Mouse (Mus musculus): ENCODE measurements at regions not wholly inside any gene's neighbourhood (a gene's known extent, or its start where the extent isn't known, plus 50 kb on each side); places are given as distances from the start of the nearest gene placed in this dataset.

DNA sequence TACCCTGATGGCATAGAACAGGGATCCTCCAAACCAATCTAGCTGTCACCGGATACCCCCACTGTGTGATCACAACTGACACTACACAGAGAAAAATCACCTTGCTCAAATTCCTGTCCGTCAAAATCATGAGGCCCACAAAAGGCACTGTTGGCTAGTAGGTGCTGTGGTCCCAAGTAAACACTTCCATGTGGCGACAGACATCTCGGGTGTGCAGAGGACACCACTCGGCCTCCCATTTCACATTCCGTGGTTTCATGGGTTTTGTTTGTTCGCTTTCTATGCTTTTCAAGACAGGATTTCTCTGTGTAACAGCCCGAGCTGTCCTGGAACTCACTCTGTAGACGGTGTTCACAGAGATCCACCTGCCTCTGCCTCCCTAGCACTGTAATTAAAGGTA lies 162.2 kb downstream of the Tmx1 start:
- TF ChIP-seq POLR2A (IDR thresholded peaks at IDR 0.05; ENCODE audit: borderline replicate concordance, extremely low read depth, insufficient read depth, insufficient read length) = no peak
- no peaks in the 10 kb centered on the region for H3K36me3 ChIP-seq (ENCODE audit: control insufficient read depth, insufficient read depth, low read length)

DNA sequence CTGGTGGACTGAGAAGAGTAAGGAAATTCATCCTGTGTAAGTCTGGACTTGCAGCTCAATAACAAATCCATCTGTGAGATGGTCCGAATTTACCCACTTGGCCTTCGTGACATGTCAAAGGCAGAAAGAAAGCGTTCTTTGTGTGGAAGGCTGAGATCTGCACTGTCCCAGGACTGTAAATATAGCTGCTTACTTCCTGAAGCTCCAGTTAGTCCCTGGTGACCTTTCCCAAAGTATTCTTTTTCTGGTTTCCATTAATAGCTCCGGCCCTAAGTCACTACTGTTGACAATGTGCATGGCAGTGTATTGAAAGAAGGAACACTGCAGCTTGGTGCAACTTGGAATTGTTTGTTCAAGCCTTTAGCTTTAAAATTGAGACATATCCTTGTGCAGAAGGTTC lies 163.2 kb downstream of the Tmx1 start:
- H3K36me3 ChIP-seq (ENCODE audit: control insufficient read depth, insufficient read depth, low read length) = no peaks in the 10 kb centered on the region
- no peak for TF ChIP-seq POLR2A (IDR thresholded peaks at IDR 0.05; ENCODE audit: borderline replicate concordance, extremely low read depth, insufficient read depth, insufficient read length)
- no peak overlapping the region for H3K27ac ChIP-seq (replicated peaks; ENCODE audit: low read depth, low read length)
- no peak overlapping the region for H3K4me3 ChIP-seq (replicated peaks; ENCODE audit: low read length)
- no peak for DNase-seq (ENCODE audit: low spot score)
- H3K4me2 ChIP-seq (replicated peaks; ENCODE audit: low read depth, low read length, severe bottlenecking) = no peak overlapping the region
- WGBS = 81% methylated on average over 4 of the region's 4 CpGs
- no peaks in the 10 kb centered on the region for H3K4me1 ChIP-seq (ENCODE audit: control insufficient read depth, insufficient read depth, low read length)
- ATAC-seq (ENCODE audit: low FRiP score, low read depth) = no peak
- no peaks in the 10 kb centered on the region for H3K9me3 ChIP-seq (ENCODE audit: control insufficient read depth, low read length)
- no peak overlapping the region for H3K9ac ChIP-seq (ENCODE audit: low read depth, low read length, severe bottlenecking)
- no peaks in the 10 kb centered on the region for H3K27me3 ChIP-seq (ENCODE audit: control insufficient read depth, insufficient read depth, low read length)

More for the DNA sequence above, 162.2 kb downstream of the Tmx1 start:
- Histone ChIP-seq H3K27me3 (ENCODE audit: control insufficient read depth, insufficient read depth, low read length) (no peaks in the 10 kb centered on the region), H3K4me2 (replicated peaks; ENCODE audit: low read depth, low read length, severe bottlenecking) (no peak overlapping the region), H3K9ac (ENCODE audit: low read depth, low read length, severe bottlenecking) (no peak overlapping the region), H3K4me1 (ENCODE audit: control insufficient read depth, insufficient read depth, low read length) (no peaks in the 10 kb centered on the region), H3K9me3 (ENCODE audit: control insufficient read depth, low read length) (no peaks in the 10 kb centered on the region), H3K27ac (replicated peaks; ENCODE audit: low read depth, low read length) (no peak overlapping the region), H3K4me3 (replicated peaks; ENCODE audit: low read length) (no peak overlapping the region)
- WGBS = 92% methylated on average over 9 of the region's 9 CpGs
- no peak for DNase-seq (ENCODE audit: low spot score)
- no peak for ATAC-seq (ENCODE audit: low FRiP score, low read depth)

DNA sequence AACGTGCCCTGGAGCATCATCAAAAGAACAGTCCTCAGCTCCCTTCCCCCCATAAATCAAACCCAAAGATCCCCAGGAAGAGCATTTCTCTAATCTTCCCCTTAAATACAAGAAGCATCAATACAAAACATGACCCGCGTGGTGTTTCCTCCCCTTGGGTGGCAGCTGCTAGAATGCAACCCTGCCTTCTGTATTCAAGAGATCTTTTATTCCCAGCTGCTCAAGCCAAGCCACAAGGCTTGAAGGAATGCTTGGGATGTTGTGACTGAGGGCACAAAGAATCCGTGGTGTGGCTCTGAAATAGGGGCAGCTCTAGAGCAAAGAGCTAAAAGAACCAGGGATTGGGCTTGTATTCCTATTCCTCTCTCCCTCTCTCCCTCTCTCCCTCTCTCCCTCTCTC lies 163.6 kb downstream of the Tmx1 start:
- DNase-seq (ENCODE audit: low spot score) = no peak
- no peak for TF ChIP-seq POLR2A (IDR thresholded peaks at IDR 0.05; ENCODE audit: borderline replicate concordance, extremely low read depth, insufficient read depth, insufficient read length)
- no peak for ATAC-seq (ENCODE audit: low FRiP score, low read depth)
- no peak overlapping the region for H3K27ac ChIP-seq (replicated peaks; ENCODE audit: low read depth, low read length)
- no peak overlapping the region for H3K4me3 ChIP-seq (replicated peaks; ENCODE audit: low read length)
- H3K4me1 ChIP-seq (ENCODE audit: control insufficient read depth, insufficient read depth, low read length) = no peaks in the 10 kb centered on the region
- 49% methylated on average over 4 of the region's 4 CpGs for WGBS
- no peak overlapping the region for H3K9ac ChIP-seq (ENCODE audit: low read depth, low read length, severe bottlenecking)
- no peaks in the 10 kb centered on the region for H3K27me3 ChIP-seq (ENCODE audit: control insufficient read depth, insufficient read depth, low read length)
- no peaks in the 10 kb centered on the region for H3K36me3 ChIP-seq (ENCODE audit: control insufficient read depth, insufficient read depth, low read length)
- H3K4me2 ChIP-seq (replicated peaks; ENCODE audit: low read depth, low read length, severe bottlenecking) = no peak overlapping the region
- H3K9me3 ChIP-seq (ENCODE audit: control insufficient read depth, low read length) = no peaks in the 10 kb centered on the region

DNA sequence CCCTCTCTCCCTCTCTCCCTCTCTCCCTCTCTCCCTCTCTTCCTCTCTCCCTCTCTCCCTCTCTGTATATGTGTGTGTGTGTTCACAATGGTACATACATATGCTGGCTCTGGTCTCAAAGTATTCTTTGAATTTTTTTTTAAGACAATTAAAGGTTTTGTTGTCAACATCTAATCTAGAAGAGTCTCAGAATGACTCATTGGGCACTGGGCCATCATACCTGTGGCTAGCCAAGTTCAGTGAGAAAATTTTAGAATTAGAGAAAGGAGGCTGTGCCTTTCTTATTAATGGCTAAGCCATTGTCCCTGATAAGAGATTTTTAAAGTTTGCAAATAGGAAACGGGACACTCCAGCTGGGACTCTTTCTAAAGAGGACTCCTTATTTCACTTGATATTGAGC lies 164.1 kb downstream of the Tmx1 start:
- ATAC-seq (ENCODE audit: low FRiP score, low read depth) (no peak), DNase-seq (ENCODE audit: low spot score) (no peak)
- H3K27me3 ChIP-seq (ENCODE audit: control insufficient read depth, insufficient read depth, low read length) = no peaks in the 10 kb centered on the region
- no peak overlapping the region for H3K4me3 ChIP-seq (replicated peaks; ENCODE audit: low read length)
- WGBS = 83% methylated on average over 1 of the region's 1 CpGs
- no peaks in the 10 kb centered on the region for H3K9me3 ChIP-seq (ENCODE audit: control insufficient read depth, low read length)
- H3K4me1 ChIP-seq (ENCODE audit: control insufficient read depth, insufficient read depth, low read length) = no peaks in the 10 kb centered on the region
- H3K27ac ChIP-seq (replicated peaks; ENCODE audit: low read depth, low read length) = no peak overlapping the region
- no peak overlapping the region for H3K4me2 ChIP-seq (replicated peaks; ENCODE audit: low read depth, low read length, severe bottlenecking)
- no peaks in the 10 kb centered on the region for H3K36me3 ChIP-seq (ENCODE audit: control insufficient read depth, insufficient read depth, low read length)
- no peak for TF ChIP-seq POLR2A (IDR thresholded peaks at IDR 0.05; ENCODE audit: borderline replicate concordance, extremely low read depth, insufficient read depth, insufficient read length)
- no peak overlapping the region for H3K9ac ChIP-seq (ENCODE audit: low read depth, low read length, severe bottlenecking)

DNA sequence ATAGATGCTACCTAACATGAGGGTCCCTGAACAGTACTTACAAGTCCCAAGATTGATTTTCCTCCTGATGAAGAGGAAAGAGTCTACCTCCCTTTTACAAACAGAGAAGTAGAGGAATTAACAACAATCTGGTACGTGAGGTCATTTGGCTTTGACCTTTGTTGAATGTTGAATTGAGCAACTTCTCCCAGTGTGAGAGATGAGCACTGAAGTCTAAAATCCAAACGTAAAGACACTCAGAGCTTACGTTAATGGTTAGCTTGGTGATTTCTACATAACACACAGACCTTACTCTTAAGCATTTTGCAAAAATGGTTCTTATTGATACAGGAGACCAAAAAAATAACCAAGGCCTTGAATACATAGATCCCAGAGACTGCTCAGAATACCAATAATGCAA lies 165.1 kb downstream of the Tmx1 start:
- Histone ChIP-seq H3K36me3 (ENCODE audit: control insufficient read depth, insufficient read depth, low read length) (no peaks in the 10 kb centered on the region), H3K9ac (ENCODE audit: low read depth, low read length, severe bottlenecking) (no peak overlapping the region), H3K4me2 (replicated peaks; ENCODE audit: low read depth, low read length, severe bottlenecking) (no peak overlapping the region), H3K27ac (replicated peaks; ENCODE audit: low read depth, low read length) (no peak overlapping the region), H3K9me3 (ENCODE audit: control insufficient read depth, low read length) (no peaks in the 10 kb centered on the region), H3K4me1 (ENCODE audit: control insufficient read depth, insufficient read depth, low read length) (no peaks in the 10 kb centered on the region; the same call in 1 of the 2 replicates), H3K4me3 (replicated peaks; ENCODE audit: low read length) (no peak overlapping the region), H3K27me3 (ENCODE audit: control insufficient read depth, insufficient read depth, low read length) (no peaks in the 10 kb centered on the region)
- ATAC-seq (ENCODE audit: low FRiP score, low read depth) (no peak), DNase-seq (ENCODE audit: low spot score) (no peak)
- TF ChIP-seq POLR2A (IDR thresholded peaks at IDR 0.05; ENCODE audit: borderline replicate concordance, extremely low read depth, insufficient read depth, insufficient read length) = no peak
- WGBS = 86% methylated on average over 3 of the region's 3 CpGs

DNA sequence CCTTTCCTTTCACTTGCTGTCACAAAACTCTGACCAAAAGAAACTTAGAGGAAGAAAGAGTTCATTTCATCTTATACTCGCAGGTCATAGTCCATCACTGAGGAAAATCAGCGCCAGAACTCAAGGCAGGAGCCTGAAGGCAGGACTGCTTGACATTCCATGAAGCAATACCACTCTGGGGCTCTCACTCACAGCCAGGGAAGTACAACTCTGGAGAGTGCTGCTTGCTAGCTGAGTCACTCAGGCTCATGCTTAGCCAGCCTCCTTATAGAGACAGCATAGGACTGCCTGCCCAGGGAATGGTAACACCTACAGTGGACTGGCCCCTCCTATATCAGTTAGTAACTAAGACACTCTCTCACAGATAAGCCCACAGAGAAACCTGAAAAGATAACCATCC lies 166.5 kb downstream of the Tmx1 start:
- ATAC-seq (ENCODE audit: low FRiP score, low read depth) (no peak), DNase-seq (ENCODE audit: low spot score) (no peak)

More for the DNA sequence above, 166.5 kb downstream of the Tmx1 start:
- WGBS = 68% methylated on average over 2 of the region's 2 CpGs
- H3K4me1 ChIP-seq (ENCODE audit: control insufficient read depth, insufficient read depth, low read length) = no peaks in the 10 kb centered on the region; the same call in 1 of the 2 replicates
- H3K36me3 ChIP-seq (ENCODE audit: control insufficient read depth, insufficient read depth, low read length) = no peaks in the 10 kb centered on the region
- no peak for TF ChIP-seq POLR2A (IDR thresholded peaks at IDR 0.05; ENCODE audit: borderline replicate concordance, extremely low read depth, insufficient read depth, insufficient read length)
- H3K27ac ChIP-seq (replicated peaks; ENCODE audit: low read depth, low read length) = no peak overlapping the region
- no peak overlapping the region for H3K9ac ChIP-seq (ENCODE audit: low read depth, low read length, severe bottlenecking)
- H3K27me3 ChIP-seq (ENCODE audit: control insufficient read depth, insufficient read depth, low read length) = no peaks in the 10 kb centered on the region
- H3K9me3 ChIP-seq (ENCODE audit: control insufficient read depth, low read length) = no peaks in the 10 kb centered on the region
- H3K4me3 ChIP-seq (replicated peaks; ENCODE audit: low read length) = no peak overlapping the region
- no peak overlapping the region for H3K4me2 ChIP-seq (replicated peaks; ENCODE audit: low read depth, low read length, severe bottlenecking)

All from limb, embryonic 14.5 days (tissue).